Mouse (Mus musculus): ENCODE measurements around the gene Tmem29. TPM values are rescaled to one million over a fixed set of nuclear protein-coding genes. Genes with fewer than 3 reads are reported as not detected.
"Not testable (repeated sequence)": the region's sequence is repeated elsewhere in the genome, so short reads cannot be mapped to it uniquely, and the experiment has no call there.

Gene Tmem29
- total and polyA plus RNA-seq, 3 experiments, result 0.48 to 19.2 (median 7.8) TPM

- no peak for ATAC-seq (ENCODE audit: extremely low read depth, insufficient number of reproducible peaks, low FRiP score, poor library complexity, severe bottlenecking)
- TF ChIP-seq GATA2 (IDR thresholded peaks at IDR 0.05; ENCODE audit: borderline replicate concordance, low read depth, low read length) (no peak), POLR2AphosphoS5 (IDR thresholded peaks at IDR 0.05; ENCODE audit: insufficient replicate concordance, low read depth, low read length) (no peak), CTCF (IDR thresholded peaks at IDR 0.05; ENCODE audit: low read depth, low read length) (no peak), TAL1 (conservative IDR thresholded peaks at IDR 0.05; ENCODE audit: low read depth, low read length) (no peak), GATA1 (IDR thresholded peaks at IDR 0.05; ENCODE audit: borderline replicate concordance, low read length) (no peak)
- H3K9me3 ChIP-seq (replicated peaks), result no peaks in the 10 kb centered on the region
- H3K36me3 ChIP-seq (replicated peaks), result no peaks in the 10 kb centered on the region
- H3K27me3 ChIP-seq (ENCODE audit: insufficient read depth, low read length), result no peaks in the 10 kb centered on the region
- no peak overlapping the region for H3K4me3 ChIP-seq (ENCODE audit: low read depth, low read length)
- H3K4me1 ChIP-seq (ENCODE audit: insufficient read depth, low read depth, low read length), result no peaks in the 10 kb centered on the region
- no peak for DNase-seq (ENCODE audit: low spot score)
Measured at GRCm38 (mm10) chrX:150468266-150468665, 9.3 kb upstream of the Tmem29 start.

GRCm38 (mm10) chrX:150466817-150467216, 7.9 kb upstream of the Tmem29 start:
- ATAC-seq (ENCODE audit: extremely low read depth, insufficient number of reproducible peaks, low FRiP score, poor library complexity, severe bottlenecking); H3K9me3 ChIP-seq (replicated peaks); H3K36me3 ChIP-seq (replicated peaks); H3K4me3 ChIP-seq (ENCODE audit: low read depth, low read length); H3K27me3 ChIP-seq (ENCODE audit: insufficient read depth, low read length); H3K4me1 ChIP-seq (ENCODE audit: insufficient read depth, low read depth, low read length); DNase-seq (ENCODE audit: low spot score): not testable (repeated sequence)

GRCm38 (mm10) chrX:150460143-150460542, 1.2 kb upstream of the Tmem29 start:
- DNase-seq (ENCODE audit: low spot score) (no peak), ATAC-seq (ENCODE audit: extremely low read depth, insufficient number of reproducible peaks, low FRiP score, poor library complexity, severe bottlenecking) (no peak)
- H3K4me1 ChIP-seq (ENCODE audit: insufficient read depth, low read depth, low read length), result no peaks in the 10 kb centered on the region
- no peaks in the 10 kb centered on the region for H3K36me3 ChIP-seq (replicated peaks)
- TF ChIP-seq GATA2 (IDR thresholded peaks at IDR 0.05; ENCODE audit: borderline replicate concordance, low read depth, low read length) (no peak), GATA1 (IDR thresholded peaks at IDR 0.05; ENCODE audit: borderline replicate concordance, low read length) (no peak), POLR2AphosphoS5 (IDR thresholded peaks at IDR 0.05; ENCODE audit: insufficient replicate concordance, low read depth, low read length) (no peak), CTCF (IDR thresholded peaks at IDR 0.05; ENCODE audit: low read depth, low read length) (no peak), TAL1 (conservative IDR thresholded peaks at IDR 0.05; ENCODE audit: low read depth, low read length) (no peak)
- H3K4me3 ChIP-seq (ENCODE audit: low read depth, low read length), result no peak overlapping the region
- H3K27me3 ChIP-seq (ENCODE audit: insufficient read depth, low read length), result no peaks in the 10 kb centered on the region
- H3K9me3 ChIP-seq (replicated peaks), result no peaks in the 10 kb centered on the region

- ATAC-seq (ENCODE audit: extremely low read depth, insufficient number of reproducible peaks, low FRiP score, poor library complexity, severe bottlenecking), result no peak
- TF ChIP-seq POLR2AphosphoS5 (IDR thresholded peaks at IDR 0.05; ENCODE audit: insufficient replicate concordance, low read depth, low read length), result no peak
- TF ChIP-seq GATA2 (IDR thresholded peaks at IDR 0.05; ENCODE audit: borderline replicate concordance, low read depth, low read length), result no peak
- no peak for TF ChIP-seq GATA1 (IDR thresholded peaks at IDR 0.05; ENCODE audit: borderline replicate concordance, low read length)
- no peak for TF ChIP-seq CTCF (IDR thresholded peaks at IDR 0.05; ENCODE audit: low read depth, low read length)
- no peak for TF ChIP-seq TAL1 (conservative IDR thresholded peaks at IDR 0.05; ENCODE audit: low read depth, low read length)
Measured at GRCm38 (mm10) chrX:150459411-150459927, 515 bp upstream of the Tmem29 start.

GRCm38 (mm10) chrX:150458136-150458535, 818 bp downstream of the Tmem29 start:
- Histone ChIP-seq H3K4me1 (ENCODE audit: insufficient read depth, low read depth, low read length) (no peaks in the 10 kb centered on the region), H3K9me3 (replicated peaks) (no peaks in the 10 kb centered on the region), H3K36me3 (replicated peaks) (no peaks in the 10 kb centered on the region), H3K4me3 (ENCODE audit: low read depth, low read length) (no peak overlapping the region), H3K27me3 (ENCODE audit: insufficient read depth, low read length) (no peaks in the 10 kb centered on the region)
- no peak for TF ChIP-seq TAL1 (conservative IDR thresholded peaks at IDR 0.05; ENCODE audit: low read depth, low read length)
- no peak for TF ChIP-seq CTCF (IDR thresholded peaks at IDR 0.05; ENCODE audit: low read depth, low read length)
- TF ChIP-seq POLR2AphosphoS5 (IDR thresholded peaks at IDR 0.05; ENCODE audit: insufficient replicate concordance, low read depth, low read length), result no peak
- TF ChIP-seq GATA1 (IDR thresholded peaks at IDR 0.05; ENCODE audit: borderline replicate concordance, low read length), result no peak
- no peak for TF ChIP-seq GATA2 (IDR thresholded peaks at IDR 0.05; ENCODE audit: borderline replicate concordance, low read depth, low read length)
- DNase-seq (ENCODE audit: low spot score) (no peak), ATAC-seq (ENCODE audit: extremely low read depth, insufficient number of reproducible peaks, low FRiP score, poor library complexity, severe bottlenecking) (no peak)

More at GRCm38 (mm10) chrX:150459411-150459927, 515 bp upstream of the Tmem29 start:
- no peaks in the 10 kb centered on the region for H3K36me3 ChIP-seq (replicated peaks)
- H3K9me3 ChIP-seq (replicated peaks), result no peaks in the 10 kb centered on the region
- DNase-seq (ENCODE audit: low spot score), result no peak
- H3K4me1 ChIP-seq (ENCODE audit: insufficient read depth, low read depth, low read length), result no peaks in the 10 kb centered on the region
- no peaks in the 10 kb centered on the region for H3K27me3 ChIP-seq (ENCODE audit: insufficient read depth, low read length)
- peak overlapping the region; percentile 69 for H3K4me3 ChIP-seq (ENCODE audit: low read depth, low read length)

- Histone ChIP-seq H3K36me3 (replicated peaks) (peaks cover 4% of the 10 kb centered on the region), H3K4me3 (ENCODE audit: low read depth, low read length) (no peak overlapping the region), H3K4me1 (ENCODE audit: insufficient read depth, low read depth, low read length) (peaks cover 3% of the 10 kb centered on the region; the same call in 1 of the 2 replicates)
Measured at GRCm38 (mm10) chrX:150440505-150441338, 18.2 kb downstream of the Tmem29 start.

More at GRCm38 (mm10) chrX:150440505-150441338, 18.2 kb downstream of the Tmem29 start:
- no peak for ATAC-seq (ENCODE audit: extremely low read depth, insufficient number of reproducible peaks, low FRiP score, poor library complexity, severe bottlenecking)
- no peaks in the 10 kb centered on the region for H3K9me3 ChIP-seq (replicated peaks)
- no peak for DNase-seq (ENCODE audit: low spot score)
- no peaks in the 10 kb centered on the region for H3K27me3 ChIP-seq (ENCODE audit: insufficient read depth, low read length)
- TF ChIP-seq POLR2AphosphoS5 (IDR thresholded peaks at IDR 0.05; ENCODE audit: insufficient replicate concordance, low read depth, low read length), result no peak
- TF ChIP-seq TAL1 (conservative IDR thresholded peaks at IDR 0.05; ENCODE audit: low read depth, low read length), result no peak
- no peak for TF ChIP-seq CTCF (IDR thresholded peaks at IDR 0.05; ENCODE audit: low read depth, low read length)
- TF ChIP-seq GATA1 (IDR thresholded peaks at IDR 0.05; ENCODE audit: borderline replicate concordance, low read length), result no peak
- TF ChIP-seq GATA2 (IDR thresholded peaks at IDR 0.05; ENCODE audit: borderline replicate concordance, low read depth, low read length), result no peak
